Mouse (Mus musculus) c-Kit-positive CD71-positive TER-119-positive erythroid progenitor cells, embryonic 14.5 days (primary cell): ENCODE data around the gene Ifnar2.

Experiments
- DNase-seq: peaks from one replicate; pipeline ENCODE4 v3.0.0-alpha.2; 2013; ENCODE audit warnings: low spot score

Gene Ifnar2

DNA sequence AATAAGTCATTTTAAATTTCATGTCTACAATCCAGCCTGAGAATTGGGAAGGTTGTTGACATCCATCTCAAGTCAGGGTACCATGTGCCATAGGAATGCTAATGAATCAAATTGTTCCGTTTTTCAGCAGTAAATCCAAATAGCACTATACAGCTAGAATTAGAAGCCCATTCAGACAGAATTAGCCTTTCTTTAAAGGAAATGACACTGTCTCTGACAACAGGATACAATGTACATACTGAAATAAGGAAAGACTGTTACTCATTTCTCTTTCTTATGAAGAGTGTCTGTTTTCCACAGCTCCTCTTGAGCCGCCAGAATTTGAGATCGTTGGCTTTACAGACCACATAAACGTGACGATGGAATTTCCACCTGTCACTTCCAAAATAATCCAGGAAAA, 18.8 kb downstream of the Ifnar2 start, which contains the start of gene Gm21970:
Gm21970 (plus strand) TSS at position 301 of the 400 bp plus-strand sequence.
- no peak for DNase-seq

- no peak for DNase-seq
These were observed 22.3 kb downstream of the Ifnar2 start for GRCm38 (mm10) chr16:91394826-91395410.

- DNase-seq: no peak
These were observed 23.2 kb downstream of the Ifnar2 start for GRCm38 (mm10) chr16:91395633-91396392.

- peak; percentile 51 for DNase-seq
These were observed 24.4 kb downstream of the Ifnar2 start for GRCm38 (mm10) chr16:91396844-91397537.

DNA sequence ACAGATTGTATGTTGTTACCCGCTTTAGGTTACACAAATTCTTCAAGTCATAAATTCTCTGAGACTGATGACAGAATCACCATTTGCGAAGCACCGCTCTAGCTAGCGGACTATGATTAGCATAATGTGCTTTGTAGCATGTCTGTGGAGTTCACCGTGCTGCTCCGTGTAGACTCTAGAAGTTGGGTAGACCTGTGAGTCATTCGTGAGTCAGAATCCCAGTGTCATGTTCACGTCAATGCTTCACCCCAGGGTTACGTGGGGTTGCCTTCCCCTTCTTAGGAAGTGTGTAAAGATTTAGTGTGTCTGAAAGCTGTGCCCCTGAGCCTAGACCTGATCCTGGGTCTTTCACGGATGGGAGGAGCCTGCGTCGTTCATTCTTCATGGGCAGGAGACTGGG, 25.4 kb downstream of the Ifnar2 start:
- no peak for DNase-seq

GRCm38 (mm10) chr16:91398944-91399343, 26.4 kb downstream of the Ifnar2 start:
- no peak for DNase-seq

- no peak for DNase-seq
These were observed 29.1 kb downstream of the Ifnar2 start for GRCm38 (mm10) chr16:91401569-91402165.

GRCm38 (mm10) chr16:91403784-91404183, 31.2 kb downstream of the Ifnar2 start:
- DNase-seq: no peak

GRCm38 (mm10) chr16:91404187-91404586, 31.6 kb downstream of the Ifnar2 start:
- no peak for DNase-seq

- DNase-seq: no peak
These were observed 32.4 kb downstream of the Ifnar2 start for GRCm38 (mm10) chr16:91404828-91405577.

DNA sequence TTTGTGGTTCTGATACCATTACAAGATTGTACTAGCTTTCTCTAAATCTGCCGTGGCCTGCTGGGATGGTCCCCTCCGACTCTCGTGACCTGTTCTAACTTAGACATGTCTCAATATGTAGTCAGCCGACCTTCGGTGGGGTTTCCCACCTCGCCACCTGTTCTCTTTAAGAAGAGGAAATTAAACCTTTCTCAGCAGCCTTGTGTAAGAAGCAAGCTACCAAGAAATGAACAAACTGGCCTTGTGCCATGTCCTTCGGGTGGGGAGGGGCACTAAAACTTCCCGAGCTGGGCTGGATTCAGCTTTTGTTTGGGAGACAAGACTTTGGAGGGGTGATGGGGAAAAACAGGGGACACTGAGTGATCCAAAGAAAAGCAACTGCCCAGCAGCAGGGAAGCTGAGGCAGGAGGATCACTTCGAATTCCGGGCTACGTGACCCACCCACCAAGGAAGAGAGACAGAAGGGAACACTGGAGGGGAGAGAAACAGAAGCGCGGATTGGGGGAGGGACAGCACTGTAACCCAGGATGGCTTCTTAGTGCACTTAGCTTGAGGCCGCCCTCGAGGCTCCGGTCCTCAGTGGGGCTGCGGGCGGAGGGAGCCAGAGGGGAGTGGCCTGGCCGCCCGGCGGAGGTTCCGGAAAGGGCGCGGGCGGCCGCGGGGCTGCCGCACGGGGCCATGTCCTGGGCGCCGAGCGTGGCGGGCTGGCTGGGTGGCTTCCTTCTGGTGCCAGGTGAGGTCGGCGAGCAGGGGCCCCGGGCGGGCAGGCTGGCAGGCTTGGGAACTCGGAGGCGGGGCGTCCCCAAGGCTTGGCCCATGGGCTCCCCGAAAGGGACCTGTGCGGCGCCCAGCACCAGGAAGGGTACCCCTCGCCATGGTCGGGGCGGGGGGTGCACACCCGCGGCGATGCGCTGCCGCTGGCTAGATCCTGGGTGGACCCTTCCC, 33.3 kb downstream of the Ifnar2 start, which contains the start of gene Il10rb:
Il10rb (plus strand) TSS at position 525 of the 945 bp plus-strand sequence.
- DNase-seq: peak; percentile 64

DNA sequence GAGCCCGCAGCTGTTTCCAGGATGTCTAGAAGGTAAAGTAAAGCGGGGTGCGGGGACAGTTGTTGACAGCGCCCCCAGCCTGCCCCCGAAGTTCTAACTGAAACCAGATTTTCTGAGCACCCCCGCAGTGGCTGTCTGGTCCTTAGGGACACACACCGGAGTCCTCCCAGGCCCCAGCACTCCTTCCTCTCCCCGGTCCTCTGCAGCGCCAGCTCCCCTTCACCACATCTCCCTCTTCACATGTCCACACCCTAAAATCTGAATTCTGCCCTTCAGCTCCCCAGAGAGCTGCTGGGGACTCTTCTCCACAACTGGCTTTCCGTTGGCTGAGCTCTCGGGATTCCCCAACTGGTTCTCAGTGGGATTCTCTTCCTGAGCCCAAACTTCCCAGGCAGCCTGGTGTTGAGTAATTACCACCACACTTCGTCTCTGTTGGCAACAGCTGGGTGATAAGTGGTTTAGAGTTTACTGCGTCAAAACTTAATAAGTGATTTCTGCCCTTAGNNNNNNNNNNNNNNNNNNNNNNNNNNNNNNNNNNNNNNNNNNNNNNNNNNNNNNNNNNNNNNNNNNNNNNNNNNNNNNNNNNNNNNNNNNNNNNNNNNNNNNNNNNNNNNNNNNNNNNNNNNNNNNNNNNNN, 34.1 kb downstream of the Ifnar2 start:
- no peak for DNase-seq

DNA sequence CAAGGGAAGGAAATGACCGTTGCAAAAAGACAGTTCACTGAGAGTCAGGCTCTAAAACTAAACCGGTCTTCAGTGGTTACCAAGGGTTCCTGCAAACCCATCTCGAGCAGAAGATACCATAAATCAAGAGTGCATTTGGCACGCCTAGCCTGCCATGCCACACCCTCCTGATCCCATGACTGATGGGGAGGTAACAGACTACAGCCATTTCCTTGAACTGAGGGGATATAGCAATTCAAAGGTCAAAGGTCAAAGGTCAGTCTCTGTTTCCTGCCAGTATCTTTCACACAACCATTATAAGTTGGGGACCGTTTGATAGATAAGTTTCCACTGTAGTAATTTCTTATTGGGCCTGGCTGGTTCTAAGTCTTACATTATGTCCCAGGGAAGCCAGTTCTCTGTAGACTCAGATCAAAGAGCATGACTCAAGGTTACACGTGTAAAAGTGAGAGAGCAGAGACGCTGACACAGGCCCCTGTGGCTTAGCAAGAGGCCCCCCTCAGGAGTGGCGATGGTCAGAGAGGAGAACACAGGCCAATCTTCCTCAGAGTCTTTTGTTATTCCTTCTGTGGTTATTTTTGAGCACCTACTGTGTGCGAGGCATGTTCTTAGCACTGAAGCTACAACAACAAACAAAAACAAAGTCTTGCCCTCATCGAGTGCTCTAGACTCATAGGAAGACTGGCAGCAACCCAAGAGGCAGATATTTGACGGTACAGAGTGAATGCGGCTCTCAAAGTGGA, 40.7 kb downstream of the Ifnar2 start:
- DNase-seq: peak; percentile 47

DNA sequence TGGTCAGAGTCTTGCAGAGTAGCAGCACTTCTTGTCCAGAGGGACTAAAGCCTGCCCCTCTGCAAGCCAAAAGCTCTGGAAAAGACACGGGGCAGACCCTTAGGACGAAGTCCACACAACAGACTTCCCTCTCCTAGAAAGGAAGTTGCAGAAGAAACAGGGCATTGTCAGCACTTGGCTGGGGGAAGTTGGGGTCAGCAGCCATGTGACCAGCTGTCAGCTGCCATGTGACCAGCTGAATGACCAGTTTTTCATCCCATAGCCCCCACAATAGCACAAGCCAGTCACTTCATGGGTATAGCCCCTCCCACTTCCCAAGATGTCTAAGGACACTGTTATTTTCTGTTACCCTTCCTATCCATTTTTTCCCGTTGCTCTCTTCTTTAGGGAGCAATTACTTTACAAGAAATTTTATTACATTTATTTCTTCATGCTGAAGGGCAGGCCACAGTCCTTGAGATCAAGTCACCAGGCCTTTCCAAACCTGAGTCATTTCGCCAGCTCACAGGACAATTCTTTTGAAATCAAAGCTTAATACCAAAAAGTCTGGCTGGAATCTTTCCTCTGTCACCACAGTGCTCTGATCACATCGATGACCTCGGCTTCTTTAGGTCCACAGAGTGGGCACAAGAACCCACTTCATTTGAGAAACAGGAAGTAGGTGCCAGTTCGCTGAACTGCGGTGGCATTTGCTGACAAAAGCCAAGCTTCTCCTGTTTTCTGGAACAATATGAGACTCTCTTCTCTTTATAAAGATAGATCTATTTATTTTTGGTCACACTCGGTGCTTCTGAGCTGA, 43.0 kb downstream of the Ifnar2 start:
- no peak for DNase-seq

DNA sequence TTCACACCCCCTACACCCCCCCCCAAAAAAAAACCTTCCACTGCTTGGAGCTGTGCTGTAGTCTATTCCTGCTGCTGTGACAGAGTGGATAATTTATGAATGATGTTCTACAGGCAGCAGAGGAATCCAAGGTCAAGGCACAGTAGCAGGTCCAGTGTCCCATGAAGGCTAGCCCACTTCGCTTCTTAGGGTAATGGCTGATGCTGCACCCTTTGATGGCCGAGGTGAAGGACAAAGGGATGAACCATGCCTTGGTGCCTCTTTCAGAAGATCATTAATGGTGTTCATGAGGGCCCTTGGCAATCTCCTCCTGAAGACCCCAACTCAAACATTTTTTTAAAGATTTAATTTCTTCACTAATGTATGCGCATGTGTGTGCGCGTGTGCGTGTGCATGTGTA, 43.8 kb downstream of the Ifnar2 start:
- DNase-seq: no peak

DNA sequence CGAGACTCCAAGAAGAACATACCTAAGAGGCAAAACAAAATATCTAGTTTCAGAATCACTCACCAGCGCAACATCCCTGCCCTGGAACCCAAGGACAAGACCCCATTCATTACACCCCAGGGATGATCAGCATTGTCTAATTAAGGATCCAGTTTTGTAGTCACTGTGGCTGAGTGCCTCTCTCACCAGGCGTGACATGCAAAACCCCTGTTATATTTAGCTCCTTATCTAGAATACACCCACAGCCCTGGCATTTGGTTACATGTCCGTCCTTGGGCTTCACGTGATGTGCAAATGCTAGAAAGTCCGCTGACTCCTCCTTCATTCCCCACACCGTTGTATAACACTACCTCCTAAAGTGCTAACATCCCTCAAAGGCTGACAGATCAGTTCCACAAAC, 44.4 kb downstream of the Ifnar2 start:
- no peak for DNase-seq

DNA sequence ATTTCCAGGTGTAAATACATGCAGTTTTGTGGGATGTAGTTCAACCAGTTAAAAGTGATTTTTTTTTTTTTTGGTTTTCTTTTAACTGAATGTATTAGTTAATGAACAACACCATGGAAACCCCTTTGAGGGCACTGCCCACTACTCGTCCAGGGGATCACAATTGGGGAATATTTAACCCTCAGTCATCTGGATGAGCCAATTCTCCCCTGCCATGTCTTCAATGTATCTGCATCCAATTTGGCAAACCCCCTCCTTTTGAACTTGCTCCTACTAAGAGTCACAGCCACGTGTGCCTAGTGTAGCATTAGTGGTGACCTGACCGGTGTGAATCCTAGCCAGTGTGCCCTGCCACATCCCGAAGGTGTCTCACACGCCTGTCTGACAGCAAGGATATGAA, 45.9 kb downstream of the Ifnar2 start:
- DNase-seq: no peak

DNA sequence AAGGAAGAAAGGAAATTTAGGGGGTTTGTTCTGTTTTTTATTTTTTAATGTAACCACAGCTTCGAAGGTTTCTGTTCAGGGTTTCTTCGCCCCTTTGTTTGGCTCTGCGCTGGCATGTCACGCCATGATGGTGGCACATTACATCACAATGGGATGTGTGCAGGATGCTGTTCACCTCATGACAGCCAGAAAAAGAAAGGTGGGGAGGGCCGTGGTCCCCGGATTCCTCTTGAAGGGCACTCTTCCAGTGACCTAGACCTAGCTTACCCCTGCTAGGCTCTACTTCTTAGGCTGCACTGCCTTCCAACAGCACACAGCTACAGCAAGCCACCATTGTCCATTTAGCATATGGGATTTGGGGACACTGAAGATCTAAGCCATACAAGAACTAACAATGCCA, 53.2 kb downstream of the Ifnar2 start:
- no peak for DNase-seq

DNA sequence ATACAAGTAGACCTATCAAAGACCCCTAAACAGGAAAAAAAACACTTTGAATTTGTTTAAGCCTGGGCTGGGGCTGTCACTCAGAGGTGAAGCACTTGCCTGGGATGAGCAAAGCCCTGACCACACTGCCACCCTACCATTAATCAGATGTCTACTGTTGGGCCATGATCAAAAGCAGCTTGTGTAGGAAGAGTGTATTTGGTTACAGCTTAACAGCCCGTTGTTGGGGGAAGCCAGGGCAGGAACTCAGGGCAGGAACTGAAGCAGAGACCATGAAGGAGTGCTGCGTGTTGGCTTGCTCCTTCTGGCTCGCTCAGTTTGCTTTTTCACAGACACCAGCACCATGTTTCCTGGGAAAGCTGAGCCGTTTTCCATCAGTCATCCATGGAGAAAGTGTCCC, 54.0 kb downstream of the Ifnar2 start:
- no peak for DNase-seq
